Mouse (Mus musculus): ENCODE data around the gene Myf6.

Gene Myf6
- long read RNA-seq, experiment 1, result 0 reads
- long read RNA-seq, experiment 2, result 0 reads

DNA sequence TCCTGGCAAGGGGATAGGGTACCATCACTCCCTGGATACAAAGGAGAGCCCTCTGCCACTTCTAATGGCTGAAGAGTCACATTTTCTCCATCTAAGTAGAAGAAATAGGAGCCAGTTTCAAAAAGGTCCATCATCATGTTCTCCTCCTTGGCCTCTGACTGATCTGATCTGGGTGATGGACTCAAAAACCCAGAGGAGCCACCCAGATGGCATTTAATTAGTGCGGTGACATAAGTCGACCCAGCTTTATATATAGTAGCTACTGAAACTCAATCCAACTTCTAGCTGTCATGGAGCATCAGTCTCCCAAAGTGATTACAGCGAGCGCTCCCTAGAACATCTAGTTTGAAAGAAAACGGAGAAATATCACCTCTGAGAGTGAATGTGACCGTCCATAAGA, at the start of gene Myf6:
Gene Myf6, minus strand, starts transcription at position 170 of the 400 bp plus-strand sequence.
- intact Hi-C loops (cut with DNase I), result no loop called here

DNA sequence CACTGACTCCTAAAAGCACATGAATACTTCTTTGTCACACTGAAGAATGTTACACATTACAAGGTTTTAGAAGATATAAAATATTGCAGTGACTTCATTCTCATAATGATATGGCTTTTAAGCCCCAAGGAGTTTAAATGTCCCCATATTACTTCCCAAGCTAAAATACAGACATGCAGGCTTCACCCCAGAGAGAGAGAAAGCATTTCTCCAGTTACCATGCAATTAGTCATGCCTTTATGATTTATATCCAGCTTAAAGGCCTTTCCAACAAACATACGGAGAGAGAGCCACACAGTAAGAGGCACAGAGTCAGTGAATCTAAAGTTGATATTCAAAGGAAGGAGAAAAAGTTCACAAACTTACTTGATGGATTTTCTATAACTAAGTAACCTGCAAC, 48.5 kb upstream of the Myf6 start:
- intact Hi-C loops (cut with DNase I), result no loop called here

DNA sequence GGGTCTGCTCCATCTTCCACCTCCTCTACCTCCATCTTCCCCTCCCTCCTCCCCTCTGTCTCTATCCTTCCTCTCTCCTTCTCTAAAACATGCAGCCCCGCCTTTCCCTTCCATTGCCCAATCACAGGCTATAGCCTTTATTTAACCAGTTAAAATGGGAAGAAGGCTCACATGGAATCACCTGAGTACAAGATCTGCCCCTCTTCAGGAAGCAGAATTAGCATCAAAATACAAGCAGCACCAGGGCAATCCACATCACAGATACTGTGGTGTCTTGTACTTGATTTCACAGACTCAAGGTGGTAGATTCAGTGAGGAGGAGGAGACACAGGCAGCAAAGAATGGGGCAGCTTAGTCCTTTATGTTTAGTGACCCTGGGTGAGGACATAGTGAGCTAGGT, 34.2 kb upstream of the Myf6 start:
- intact Hi-C loops (cut with DNase I), result no loop called here

DNA sequence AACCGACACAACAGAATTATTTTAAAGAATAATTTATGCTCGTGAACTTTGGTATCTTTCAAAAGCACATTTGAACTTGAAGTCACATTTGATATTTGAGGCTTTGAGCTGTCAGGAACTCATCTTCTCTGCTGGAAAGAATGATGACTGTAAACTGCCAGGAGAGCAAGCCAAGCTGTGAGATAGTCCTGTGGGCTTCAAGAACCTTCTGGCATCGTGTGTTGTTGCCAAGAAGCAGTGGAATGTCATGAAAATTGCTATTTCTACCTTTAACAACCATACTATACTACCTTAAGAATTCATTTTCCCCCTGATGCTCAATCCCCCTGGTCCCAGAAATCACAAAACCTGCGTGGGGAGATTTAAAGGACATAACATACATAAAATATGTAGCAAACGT, 24.7 kb upstream of the Myf6 start:
- intact Hi-C loops (cut with DNase I), result no loop called here

DNA sequence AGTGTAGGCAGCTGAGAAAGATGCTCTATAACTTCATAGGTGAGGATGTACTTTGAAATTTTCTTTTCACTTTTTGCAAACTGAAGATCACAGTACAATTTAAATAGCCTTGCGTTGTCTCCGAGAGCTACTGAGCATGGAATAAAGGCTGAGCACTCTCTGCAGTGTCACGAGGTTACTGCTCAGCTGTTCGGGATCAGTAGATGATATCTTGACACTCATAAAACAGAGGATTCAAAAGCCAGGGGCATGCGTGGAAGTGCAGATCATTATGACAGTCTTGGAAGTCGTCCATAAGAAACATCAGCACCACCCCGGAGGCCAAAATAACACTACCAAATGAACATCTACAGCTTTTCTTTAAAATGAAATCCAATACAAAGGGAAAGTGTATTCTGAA, 22.1 kb upstream of the Myf6 start:
- intact Hi-C loops (cut with DNase I), result no loop called here

DNA sequence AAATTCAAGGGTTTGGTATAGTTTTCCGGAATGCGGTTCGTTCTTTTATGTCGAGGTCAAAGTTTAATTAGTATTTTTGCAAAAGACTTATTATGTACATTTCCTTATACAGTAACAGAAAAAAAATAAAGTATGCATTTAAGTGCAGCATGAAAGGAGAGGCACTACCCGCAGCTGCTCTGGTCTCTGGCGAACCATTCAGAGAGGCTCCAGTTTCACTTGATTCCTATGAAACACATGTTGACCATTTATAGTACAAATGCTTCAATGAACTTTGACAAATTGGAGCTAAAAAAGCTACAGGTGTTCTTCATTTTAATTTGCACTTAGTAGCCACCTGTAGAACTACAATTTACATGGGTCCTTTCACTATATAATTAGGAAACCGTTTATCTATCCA, 20.2 kb upstream of the Myf6 start:
- intact Hi-C loops (cut with DNase I), result no loop called here

DNA sequence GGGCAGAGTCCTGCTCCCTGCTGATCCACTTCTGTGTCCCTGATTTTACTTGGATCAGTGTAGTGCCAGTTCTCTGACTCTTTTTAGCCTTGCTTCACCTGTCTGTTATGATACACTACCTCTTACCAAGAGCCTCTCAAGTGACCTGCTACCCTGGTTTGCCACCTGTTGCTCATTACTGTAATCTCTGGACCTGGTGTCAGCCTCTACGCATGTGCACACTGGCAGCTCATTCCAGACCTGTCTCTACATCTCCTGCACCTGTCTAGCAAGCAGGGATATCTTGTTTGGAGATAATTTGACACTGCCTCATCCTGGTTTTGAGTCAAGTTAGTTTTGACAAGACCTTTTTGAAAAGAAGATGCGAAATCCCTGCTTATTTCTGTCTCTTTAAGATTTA, 11.9 kb upstream of the Myf6 start:
- intact Hi-C loops (cut with DNase I), result no loop called here

DNA sequence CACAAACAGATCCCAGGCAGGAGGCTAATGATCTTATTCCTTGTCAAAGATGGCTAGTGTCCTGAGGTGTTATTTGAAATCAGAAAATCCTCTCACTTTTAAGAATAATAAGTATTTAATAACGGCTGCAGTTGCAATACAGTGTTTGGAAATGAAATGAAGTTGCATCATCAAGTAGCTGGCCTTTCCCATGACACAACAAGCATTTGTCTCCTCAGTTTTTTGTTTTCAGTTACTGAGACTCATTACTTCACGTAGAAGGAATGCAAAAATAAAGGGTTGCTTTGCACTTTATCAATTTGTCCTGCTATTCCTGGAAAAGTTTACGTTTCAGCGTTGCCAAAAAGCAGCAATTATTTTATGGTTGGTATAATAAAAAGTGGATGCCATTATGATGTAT, 8.9 kb upstream of the Myf6 start:
- intact Hi-C loops (cut with DNase I), result no loop called here

DNA sequence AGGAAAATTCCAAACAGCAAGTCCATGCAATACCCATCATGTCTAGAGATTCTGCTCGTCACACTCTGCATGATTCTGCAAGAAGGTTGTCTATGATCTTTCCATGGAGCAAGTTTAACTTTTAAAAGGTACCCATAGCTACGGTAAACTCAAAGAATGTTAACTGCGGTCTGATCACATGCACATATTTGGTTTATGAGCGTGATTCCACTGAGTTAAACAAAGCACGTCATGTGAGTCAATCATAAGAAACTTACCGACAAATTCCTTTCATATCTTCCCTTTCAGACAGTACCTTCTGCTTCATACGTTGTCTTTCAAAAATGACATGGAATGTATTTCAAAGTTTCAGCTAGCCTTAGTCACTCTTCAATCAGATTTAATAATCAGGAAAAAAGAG, 7.7 kb upstream of the Myf6 start:
- intact Hi-C loops (cut with DNase I), result no loop called here

DNA sequence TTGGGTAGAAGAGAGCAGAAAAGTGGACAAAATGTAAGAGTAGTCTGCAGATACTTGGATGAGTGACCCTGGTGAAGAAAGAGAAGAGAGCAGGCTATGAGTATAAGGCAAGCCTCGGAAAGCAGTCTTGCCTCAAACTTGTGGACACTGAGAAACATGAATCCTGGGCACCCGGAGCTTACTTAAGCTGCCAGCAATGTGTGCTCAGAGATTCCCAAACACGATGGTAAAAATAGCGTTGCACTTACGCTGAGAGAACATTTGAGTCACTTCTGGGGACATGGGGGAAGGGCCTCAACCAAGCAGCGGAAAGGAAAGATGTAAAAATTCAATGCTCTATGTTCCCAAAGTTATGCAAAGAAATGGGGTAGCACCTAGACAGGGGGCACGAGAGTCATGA, 5.1 kb upstream of the Myf6 start:
- intact Hi-C loops (cut with DNase I), result no loop called here

DNA sequence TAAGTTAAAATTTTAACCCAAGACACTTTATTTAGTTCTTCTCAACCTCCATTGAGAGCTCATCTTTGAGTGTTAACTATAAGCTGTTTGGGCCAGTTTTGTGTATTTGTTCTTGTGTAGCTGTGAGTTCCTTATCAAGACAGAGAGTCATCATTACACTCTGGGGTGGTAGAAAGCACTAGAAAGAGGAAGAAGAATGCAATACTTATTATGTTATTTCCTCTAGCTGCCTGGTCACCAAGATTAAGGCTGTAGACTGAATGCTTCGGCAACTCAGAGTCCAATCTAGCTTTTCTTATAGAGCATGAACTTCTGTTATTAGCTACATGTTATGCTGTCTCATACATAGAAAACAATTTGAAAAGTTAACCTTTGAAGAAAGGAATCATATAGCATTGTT, 1.9 kb upstream of the Myf6 start:
- intact Hi-C loops (cut with DNase I), result no loop called here

DNA sequence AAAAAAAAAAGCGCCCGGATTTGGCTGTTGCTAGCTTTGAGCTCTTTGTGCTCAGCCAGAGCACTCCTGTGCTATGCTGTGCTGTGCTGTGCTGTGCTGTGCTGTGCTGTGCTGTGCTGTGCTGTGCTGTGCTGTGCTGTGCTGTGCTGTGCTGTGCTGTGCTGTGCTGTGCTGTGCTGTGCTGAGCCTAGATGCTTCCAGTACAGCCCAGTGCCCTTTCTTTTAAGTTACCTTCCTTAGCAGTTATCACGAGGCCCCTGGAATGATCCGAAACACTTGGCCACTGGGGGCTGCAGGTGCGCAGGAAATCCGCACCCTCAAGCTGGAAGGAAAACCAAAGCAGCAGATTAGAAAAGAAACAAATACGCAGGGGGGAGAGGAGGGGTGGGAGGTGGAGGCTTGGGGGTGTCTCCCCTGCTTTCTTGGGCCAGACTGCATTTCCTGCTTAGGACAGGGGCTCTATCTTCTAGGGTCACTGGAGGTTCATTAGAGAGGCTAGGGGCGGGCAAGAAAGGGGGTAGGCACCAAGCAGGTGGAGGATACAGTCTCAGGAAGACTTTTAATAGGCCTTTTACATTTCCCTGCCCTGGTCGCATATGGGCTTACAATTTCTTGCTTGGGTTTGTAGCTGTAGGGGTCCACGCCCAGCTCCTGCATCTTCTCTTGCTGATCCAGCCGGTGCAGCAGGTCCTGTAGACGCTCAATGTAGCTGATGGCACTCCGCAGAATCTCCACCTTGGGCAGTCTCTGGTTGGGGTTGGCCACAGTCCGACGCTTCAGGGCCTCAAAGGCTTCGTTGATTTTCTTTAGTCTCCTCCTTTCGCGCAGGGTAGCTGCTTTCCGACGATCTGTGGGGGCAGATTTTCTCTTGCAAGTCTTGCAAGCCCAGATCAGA, 710 bp downstream of the Myf6 start:
- intact Hi-C loops (cut with DNase I), result no loop called here

DNA sequence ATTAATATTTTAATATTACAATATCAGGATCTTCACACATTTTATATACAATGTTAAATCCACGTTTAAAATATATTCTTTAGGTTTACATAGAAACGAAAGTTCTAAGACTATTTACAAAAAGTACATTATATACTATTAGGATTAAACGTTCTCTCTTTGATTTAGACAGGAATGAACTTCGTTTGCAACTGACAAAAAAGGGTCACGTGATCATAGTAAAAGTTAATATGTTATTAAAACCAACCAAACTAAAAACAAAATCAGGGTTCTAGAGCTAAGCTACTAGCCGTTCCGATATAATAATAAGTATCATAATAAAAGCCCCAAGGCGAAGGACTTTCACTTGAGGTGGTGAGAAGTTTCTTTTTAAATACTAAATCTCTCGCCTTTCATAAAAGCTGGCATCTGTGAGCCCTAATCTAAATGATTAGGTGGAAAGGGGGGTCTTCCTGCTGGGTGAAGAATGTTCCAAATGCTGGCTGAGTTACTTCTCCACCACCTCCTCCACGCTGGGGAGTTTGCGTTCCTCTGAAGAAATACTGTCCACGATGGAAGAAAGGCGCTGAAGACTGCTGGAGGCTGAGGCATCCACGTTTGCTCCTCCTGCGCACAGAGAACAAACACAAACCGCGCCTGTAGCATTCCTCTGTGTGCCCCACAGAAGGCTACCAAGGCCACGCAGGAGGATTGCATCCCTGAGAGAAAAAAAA, 1.5 kb downstream of the Myf6 start:
- intact Hi-C loops (cut with DNase I), result no loop called here

DNA sequence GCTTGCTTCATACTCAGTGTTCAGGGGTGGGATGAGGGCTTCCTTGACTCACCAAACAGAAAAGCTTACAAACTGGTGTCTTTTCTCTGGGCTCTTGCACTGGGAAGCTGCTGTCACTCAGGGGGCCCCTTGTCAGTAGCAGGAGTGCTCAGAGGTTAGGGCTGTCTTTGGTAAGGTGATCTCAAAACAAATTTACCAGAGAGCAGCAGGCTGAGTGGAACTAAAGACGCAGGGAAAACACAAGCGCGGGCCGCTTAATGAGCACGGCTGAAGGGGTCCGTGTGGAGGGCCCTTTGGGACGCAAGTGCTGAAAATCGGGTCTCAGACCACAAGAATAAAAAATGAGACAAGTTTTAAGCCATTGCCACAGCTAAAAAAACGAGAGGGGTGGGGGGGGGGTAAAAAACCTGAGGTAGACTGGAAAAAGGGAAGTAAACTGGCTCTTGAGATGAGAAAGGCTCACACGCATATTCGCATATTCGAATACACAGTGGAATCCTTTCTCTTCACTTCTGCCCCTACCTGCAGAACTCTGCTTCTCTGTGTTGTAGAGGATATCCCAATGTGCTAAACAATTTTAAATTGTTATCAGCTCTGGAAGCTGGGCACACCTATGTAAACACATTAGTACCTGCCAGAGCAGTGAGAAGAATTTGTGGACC, 5.8 kb downstream of the Myf6 start:
- intact Hi-C loops (cut with DNase I), result no loop called here

DNA sequence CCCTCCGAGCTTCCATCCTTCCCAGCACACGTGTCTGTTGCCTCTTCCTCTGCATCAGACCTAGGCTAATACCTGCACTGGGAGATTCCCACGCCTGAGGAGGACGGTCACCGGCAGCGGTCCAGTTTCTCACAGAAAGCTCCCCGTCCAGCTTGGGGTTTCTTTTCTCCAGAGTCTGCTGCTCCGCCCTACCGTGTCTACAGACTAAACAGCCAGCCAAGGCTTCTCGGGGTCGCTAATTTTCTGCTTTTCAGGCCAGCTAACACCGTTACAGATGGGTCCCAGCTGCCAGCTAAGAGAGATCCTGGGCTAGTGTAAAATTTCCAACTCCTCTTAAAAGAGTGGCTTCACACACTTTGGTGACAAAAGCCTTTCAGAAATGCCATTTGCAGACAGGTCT, 7.8 kb downstream of the Myf6 start:
- intact Hi-C loops (cut with DNase I), result no loop called here

DNA sequence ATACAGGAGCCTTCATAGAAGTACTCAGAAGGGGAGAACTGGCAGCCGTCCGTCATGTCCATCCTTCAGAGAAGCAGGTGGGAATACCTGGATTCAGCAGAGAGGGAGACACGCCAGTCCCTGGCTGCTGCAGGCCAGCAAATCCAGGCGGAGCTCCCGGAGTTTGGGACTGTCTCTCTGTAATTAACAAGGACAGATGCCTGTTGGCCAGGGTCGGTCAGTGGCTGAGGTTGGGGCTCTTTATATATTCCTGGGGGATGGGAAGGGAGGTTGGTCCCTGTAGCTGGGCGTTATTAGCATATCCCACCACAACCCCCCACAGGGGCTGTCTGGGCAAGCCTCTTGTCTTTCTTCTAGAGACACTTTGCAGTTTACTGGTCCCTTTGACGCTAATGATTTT, 8.7 kb downstream of the Myf6 start, which contains the start of gene Myf5:
Gene Myf5, minus strand, starts transcription at position 265 of the 400 bp plus-strand sequence.
- intact Hi-C loops (cut with DNase I), result no loop called here

DNA sequence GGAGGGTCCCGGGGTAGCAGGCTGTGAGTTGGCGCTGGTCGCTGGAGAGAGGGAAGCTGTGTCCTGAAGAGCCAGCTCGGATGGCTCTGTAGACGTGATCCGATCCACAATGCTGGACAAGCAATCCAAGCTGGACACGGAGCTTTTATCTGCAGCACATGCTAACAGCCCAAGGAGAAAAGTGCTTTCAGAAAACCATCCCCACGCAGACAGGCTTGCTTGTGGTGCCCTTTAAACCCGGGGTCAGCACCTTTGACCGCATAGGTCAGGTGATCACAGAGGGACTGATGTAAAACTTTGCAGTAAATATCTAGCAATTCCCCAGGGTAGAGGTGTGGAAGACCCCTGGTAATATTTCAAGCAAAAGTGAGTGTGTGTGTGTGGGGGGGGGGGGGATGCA, 10.5 kb downstream of the Myf6 start:
- intact Hi-C loops (cut with DNase I), result no loop called here

DNA sequence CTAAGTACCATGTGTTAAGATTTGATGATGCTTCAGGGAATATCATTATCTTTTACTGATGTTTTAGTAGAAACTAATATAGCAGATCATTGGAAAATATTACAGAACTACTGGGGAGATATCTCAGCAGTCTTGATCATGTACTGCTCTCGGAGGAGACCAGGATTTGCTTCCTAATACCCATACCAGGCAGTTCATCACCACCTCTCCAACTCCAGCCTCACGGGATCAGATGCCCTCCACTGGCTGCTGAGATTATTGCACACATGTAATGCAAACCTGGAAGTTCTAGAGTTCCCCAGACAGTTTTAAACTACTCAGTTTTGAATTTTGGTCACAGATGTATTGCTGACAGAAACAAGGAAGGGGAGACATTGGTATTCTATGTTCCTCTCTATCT, 21.0 kb downstream of the Myf6 start:
- intact Hi-C loops (cut with DNase I), result no loop called here

DNA sequence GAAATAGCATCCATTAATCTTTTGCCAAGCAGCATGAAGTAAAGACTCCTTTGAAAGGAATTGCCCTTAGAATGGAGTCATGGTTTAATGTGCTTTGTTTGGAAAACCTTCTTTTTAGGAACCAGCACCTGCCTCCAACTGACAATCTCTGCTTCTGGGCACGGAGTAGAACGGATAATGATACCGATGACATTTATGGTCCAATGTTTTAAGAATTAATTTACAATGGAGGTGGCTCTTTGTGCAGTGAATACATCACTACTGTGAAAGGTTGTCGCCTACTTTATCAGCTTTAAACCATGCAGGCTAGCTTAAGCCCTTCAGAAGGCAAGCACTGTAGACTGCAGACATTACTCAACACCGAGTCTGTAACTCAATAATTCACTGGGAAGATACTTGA, 22.8 kb downstream of the Myf6 start:
- intact Hi-C loops (cut with DNase I), result no loop called here

DNA sequence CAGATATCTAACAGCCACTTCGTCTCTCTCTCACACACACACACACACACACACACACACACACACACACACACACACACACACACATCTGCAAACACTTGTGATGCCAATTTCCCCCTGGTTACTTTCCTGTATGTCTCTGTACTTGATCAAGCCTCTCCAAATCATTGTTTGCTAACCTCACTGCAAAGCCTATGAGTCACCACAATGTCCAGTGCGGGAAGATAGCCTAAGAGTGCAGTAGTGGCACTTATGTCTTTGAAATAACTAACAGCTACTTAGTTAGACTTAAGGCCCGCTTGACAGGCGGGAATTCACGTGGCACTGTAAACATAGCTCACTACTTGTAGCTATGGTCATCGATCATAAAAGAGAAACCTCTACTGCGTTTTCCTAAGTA, 26.7 kb downstream of the Myf6 start:
- intact Hi-C loops (cut with DNase I), result no loop called here

DNA sequence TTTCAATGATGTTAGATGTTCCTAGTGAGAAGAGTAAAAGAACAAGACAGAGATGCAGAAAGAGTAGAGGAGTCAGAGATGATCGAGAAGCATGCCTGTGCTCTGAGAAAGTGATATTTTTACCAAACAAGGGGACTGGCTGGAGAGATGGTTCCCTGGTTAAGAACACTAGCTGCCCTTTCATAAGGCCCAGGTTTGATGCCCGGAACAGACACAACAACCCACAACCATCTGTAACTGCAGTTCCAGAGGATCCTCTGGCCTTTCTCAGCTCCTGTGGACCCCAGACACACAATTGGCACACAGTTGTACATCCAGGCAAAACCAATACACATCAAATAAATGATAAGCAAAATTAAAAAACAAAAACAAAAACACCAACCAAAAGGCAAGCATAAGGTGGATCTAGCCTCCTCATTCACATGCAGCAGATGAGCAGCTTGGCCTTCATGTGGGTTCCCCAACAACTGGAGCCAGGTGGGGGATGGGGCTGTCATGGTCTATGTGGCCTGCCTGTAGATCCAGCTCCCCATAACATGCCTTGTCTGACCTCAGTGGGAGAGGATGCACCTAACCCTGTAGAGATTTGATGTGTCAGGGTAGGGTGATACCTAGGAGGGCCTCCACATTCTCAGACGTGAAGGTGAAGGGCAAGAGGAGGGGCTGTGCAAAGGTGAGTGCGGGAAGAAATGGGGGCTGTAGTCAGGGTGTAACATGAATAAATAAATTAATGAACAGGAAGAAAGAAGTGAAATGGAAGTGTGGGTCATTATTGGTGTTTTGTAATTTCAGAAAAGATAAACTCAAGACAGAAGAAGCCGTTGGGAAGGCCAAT, 44.8 kb downstream of the Myf6 start:
- intact Hi-C loops (cut with DNase I), result no loop called here

Data from adrenal gland (tissue).